Mouse (Mus musculus) forebrain, embryonic 10.5 days (tissue): ENCODE measurements around the gene Srsf10. TPM values are rescaled to one million over a fixed set of nuclear protein-coding genes. Genes with fewer than 3 reads are reported as not detected.

ENCODE experiments used
- DNase-seq: peaks from one replicate; pipeline ENCODE4 v3.0.0-alpha.2; 2017; ENCODE audit warnings: low spot score; ENCODE audit errors: extremely low spot score
- H3K27ac ChIP-seq: fragments of 300-500 bp; sonication (generic); 2 replicates; pipeline ENCODE4 v1.5.1; 2016; ENCODE audit warnings: mild to moderate bottlenecking
- H3K27me3 ChIP-seq: fragments of 300-500 bp; sonication (generic); 2 replicates; pipeline ENCODE4 v1.6.1; 2016; ENCODE audit warnings: mild to moderate bottlenecking; ENCODE audit not compliant: poor library complexity, severe bottlenecking
- H3K36me3 ChIP-seq: fragments of 300-500 bp; sonication (generic); replicated peaks from 2 replicates; pipeline ENCODE4 v1.6.1; 2016; ENCODE audit warnings: mild to moderate bottlenecking, moderate library complexity
- H3K4me1 ChIP-seq: fragments of 300-500 bp; sonication (generic); 2 replicates; pipeline ENCODE4 v1.6.1; 2016
- H3K4me3 ChIP-seq: fragments of 300-500 bp; sonication (generic); 2 replicates; pipeline ENCODE4 v1.5.1; 2016; ENCODE audit warnings: mild to moderate bottlenecking, moderate library complexity
- H3K9me3 ChIP-seq: fragments of 300-500 bp; sonication (generic); 2 replicates; pipeline ENCODE4 v1.6.1; 2016; ENCODE audit warnings: mild to moderate bottlenecking, moderate library complexity
- WGBS: fragments of 180-500 bp; shearing (Covaris S2); methylation state at CpG from one replicate; pipeline ENCODE4 v1.1.7; 2016; 5-methylcytosine and 5-hydroxymethylcytosine counted together
- polyA plus RNA-seq: library from polyadenylated mRNA; unstranded; fragments of >200 nt; fragmentation: Nextera tagmentation; extraction: Ambion mirVana; gene quantifications from 2 replicates; pipeline ENCODE4 v1.2.1, GENCODE M21; 2016

Srsf10 gene
- polyA plus RNA-seq, 1 experiment from 2014 or later = 383 TPM

- Histone ChIP-seq H3K36me3 (peaks cover 63% of the 10 kb centered on the region), H3K27ac (no peak overlapping the region)
Observed at GRCm38 (mm10) chr4:135870227-135871023, 14.9 kb downstream of the Srsf10 start.

GRCm38 (mm10) chr4:135872015-135872414 is 16.5 kb downstream of the Srsf10 start:
- no peak for DNase-seq
- H3K4me1 ChIP-seq = peaks cover 63% of the 10 kb centered on the region

More at GRCm38 (mm10) chr4:135870227-135871023, 14.9 kb downstream of the Srsf10 start:
- no peak for DNase-seq
- Histone ChIP-seq H3K27me3 (no peaks in the 10 kb centered on the region), H3K4me3 (peak overlapping the region; percentile 85), H3K4me1 (peaks cover 47% of the 10 kb centered on the region), H3K9me3 (no peaks in the 10 kb centered on the region)
- 58% methylated on average over 2 of the region's 2 CpGs for WGBS

GRCm38 (mm10) chr4:135872589-135873391 is 17.2 kb downstream of the Srsf10 start:
- H3K4me3 ChIP-seq = peak overlapping the region; percentile 85
- peaks cover 44% of the 10 kb centered on the region for H3K36me3 ChIP-seq
- H3K27me3 ChIP-seq = no peaks in the 10 kb centered on the region
- DNase-seq = no peak
- peaks cover 65% of the 10 kb centered on the region for H3K4me1 ChIP-seq
- WGBS = 14% methylated on average over 17 of the region's 17 CpGs
- peak overlapping the region; percentile 100 for H3K27ac ChIP-seq
- H3K9me3 ChIP-seq = no peaks in the 10 kb centered on the region

More at GRCm38 (mm10) chr4:135872015-135872414, 16.5 kb downstream of the Srsf10 start:
- no peaks in the 10 kb centered on the region for H3K9me3 ChIP-seq
- H3K4me3 ChIP-seq = peak overlapping the region; percentile 85
- peak overlapping the region; percentile 100 for H3K27ac ChIP-seq
- no peaks in the 10 kb centered on the region for H3K27me3 ChIP-seq
- WGBS = 75% methylated on average over 3 of the region's 3 CpGs
- H3K36me3 ChIP-seq = peaks cover 48% of the 10 kb centered on the region

GRCm38 (mm10) chr4:135873526-135874202 is 18.1 kb downstream of the Srsf10 start, which contains the start of gene Pnrc2:
Pnrc2 (minus strand) TSS chr4:135873850.
- Histone ChIP-seq H3K27ac (peak within 1 kb of the TSS; percentile 100), H3K9me3 (no peaks in the 10 kb centered on the region), H3K4me3 (peak within 1 kb of the TSS; percentile 85), H3K4me1 (peaks cover 65% of the 10 kb centered on the region), H3K27me3 (no peaks in the 10 kb centered on the region), H3K36me3 (peaks cover 42% of the 10 kb centered on the region)
- peak; percentile 98 for DNase-seq
- WGBS = under 1% methylated on average over 60 of the region's 60 CpGs

- Histone ChIP-seq H3K4me1 (peaks cover 60% of the 10 kb centered on the region), H3K36me3 (peaks cover 31% of the 10 kb centered on the region), H3K27me3 (no peaks in the 10 kb centered on the region), H3K9me3 (no peaks in the 10 kb centered on the region), H3K4me3 (peak overlapping the region; percentile 85), H3K27ac (peak overlapping the region; percentile 100)
- 81% methylated on average over 10 of the region's 10 CpGs for WGBS
- DNase-seq = no peak
Observed at GRCm38 (mm10) chr4:135874564-135875535, 19.3 kb downstream of the Srsf10 start.

- 32% methylated on average over 7 of the region's 7 CpGs for WGBS
- H3K4me3 ChIP-seq = peak overlapping the region; percentile 29; the same call in 1 of the 2 replicates
- H3K27ac ChIP-seq = peak overlapping the region; percentile 100
- no peak for DNase-seq
- no peaks in the 10 kb centered on the region for H3K9me3 ChIP-seq
- H3K27me3 ChIP-seq = no peaks in the 10 kb centered on the region
- H3K36me3 ChIP-seq = peaks cover 25% of the 10 kb centered on the region
- peaks cover 57% of the 10 kb centered on the region for H3K4me1 ChIP-seq
Observed at GRCm38 (mm10) chr4:135875546-135875945, 20.0 kb downstream of the Srsf10 start.

- peak; percentile 53 for DNase-seq
- peak overlapping the region; percentile 100 for H3K27ac ChIP-seq
- peak overlapping the region; percentile 29 for H3K4me3 ChIP-seq
- peaks cover 20% of the 10 kb centered on the region for H3K36me3 ChIP-seq
- no peaks in the 10 kb centered on the region for H3K9me3 ChIP-seq
- peaks cover 51% of the 10 kb centered on the region for H3K4me1 ChIP-seq
- H3K27me3 ChIP-seq = no peaks in the 10 kb centered on the region
- 8% methylated on average over 9 of the region's 9 CpGs for WGBS
Observed at GRCm38 (mm10) chr4:135875991-135876582, 20.5 kb downstream of the Srsf10 start.

- DNase-seq = peak; percentile 57
- H3K27ac ChIP-seq = peak overlapping the region; percentile 100
- 7% methylated on average over 16 of the region's 16 CpGs for WGBS
- no peaks in the 10 kb centered on the region for H3K9me3 ChIP-seq
- peaks cover 46% of the 10 kb centered on the region for H3K4me1 ChIP-seq
- H3K36me3 ChIP-seq = peaks cover 15% of the 10 kb centered on the region
- no peaks in the 10 kb centered on the region for H3K27me3 ChIP-seq
- peak overlapping the region; percentile 29 for H3K4me3 ChIP-seq
Observed at GRCm38 (mm10) chr4:135876583-135877020, 21.1 kb downstream of the Srsf10 start.

- H3K4me3 ChIP-seq = no peak overlapping the region
- peaks cover 35% of the 10 kb centered on the region for H3K4me1 ChIP-seq
- WGBS = 73% methylated on average over 2 of the region's 2 CpGs
- no peak for DNase-seq
- H3K27me3 ChIP-seq = no peaks in the 10 kb centered on the region
- no peaks in the 10 kb centered on the region for H3K9me3 ChIP-seq
- no peak overlapping the region for H3K27ac ChIP-seq
- peaks cover 3% of the 10 kb centered on the region for H3K36me3 ChIP-seq
Observed at GRCm38 (mm10) chr4:135877742-135878141, 22.2 kb downstream of the Srsf10 start.

GRCm38 (mm10) chr4:135879021-135879420 is 23.5 kb downstream of the Srsf10 start:
- Histone ChIP-seq H3K36me3 (no peaks in the 10 kb centered on the region), H3K27me3 (no peaks in the 10 kb centered on the region), H3K9me3 (no peaks in the 10 kb centered on the region), H3K4me3 (no peak overlapping the region), H3K4me1 (peaks cover 43% of the 10 kb centered on the region), H3K27ac (no peak overlapping the region)
- DNase-seq = no peak
- WGBS = 76% methylated on average over 6 of the region's 6 CpGs

- H3K4me1 ChIP-seq = peaks cover 43% of the 10 kb centered on the region
- DNase-seq = no peak
- H3K36me3 ChIP-seq = no peaks in the 10 kb centered on the region
- WGBS = 89% methylated on average over 6 of the region's 6 CpGs
- H3K9me3 ChIP-seq = no peaks in the 10 kb centered on the region
- no peak overlapping the region for H3K27ac ChIP-seq
- H3K4me3 ChIP-seq = no peak overlapping the region
- no peaks in the 10 kb centered on the region for H3K27me3 ChIP-seq
Observed at GRCm38 (mm10) chr4:135880018-135880417, 24.5 kb downstream of the Srsf10 start.
